Mouse (Mus musculus) neural tube, embryonic 14.5 days (tissue): ENCODE results near the gene Bckdhb. TPM values are rescaled to one million over a fixed set of nuclear protein-coding genes. Genes with fewer than 3 reads are reported as not detected.

Source experiments
- ATAC-seq: fragments of 200-750 bp; cut with Nextera tagmentation; 2 replicates; pipeline ENCODE4 v1.8.0; 2017; ENCODE audit warnings: low read depth, mild to moderate bottlenecking, moderate TSS enrichment, moderate library complexity
- H3K27ac ChIP-seq: fragments of 300-500 bp; sonication (generic); 2 replicates; pipeline ENCODE4 v1.5.1; 2014; ENCODE audit warnings: low read depth, mild to moderate bottlenecking, control low read depth, low read length, moderate library complexity, mixed read lengths
- H3K27me3 ChIP-seq: fragments of 300-500 bp; sonication (generic); 2 replicates; pipeline ENCODE4 v1.6.1; 2014; ENCODE audit warnings: low read length; ENCODE audit not compliant: control insufficient read depth, insufficient read depth
- H3K36me3 ChIP-seq: fragments of 300-500 bp; sonication (generic); 2 replicates; pipeline ENCODE4 v1.6.1; 2014; ENCODE audit warnings: low read length, mixed read lengths; ENCODE audit not compliant: control insufficient read depth, insufficient read depth
- H3K4me1 ChIP-seq: fragments of 300-500 bp; sonication (generic); 2 replicates; pipeline ENCODE4 v1.6.1; 2014; ENCODE audit warnings: low read length; ENCODE audit not compliant: control insufficient read depth, insufficient read depth
- H3K4me2 ChIP-seq: fragments of 300-500 bp; sonication (generic); 2 replicates; pipeline ENCODE4 v1.6.1; 2014; ENCODE audit warnings: mild to moderate bottlenecking, low read depth, low read length, control low read depth
- H3K4me3 ChIP-seq: fragments of 300-500 bp; sonication (generic); 2 replicates; pipeline ENCODE4 v1.5.1; 2014; ENCODE audit warnings: low read depth, low read length, control low read depth, mixed read lengths
- H3K9ac ChIP-seq: fragments of 300-500 bp; sonication (generic); replicated peaks from 2 replicates; pipeline ENCODE4 v1.6.1; 2014; ENCODE audit warnings: low read depth, mild to moderate bottlenecking, control low read depth, low read length, mixed read lengths
- H3K9me3 ChIP-seq: fragments of 300-500 bp; sonication (generic); 2 replicates; pipeline ENCODE4 v1.6.1; 2016; ENCODE audit warnings: low read length; ENCODE audit not compliant: control insufficient read depth
- WGBS: fragments of 180-500 bp; shearing (Covaris S2); extraction: QIAGEN DNeasy Blood & Tissue Kit; methylation state at CpG from one replicate; pipeline ENCODE4 v1.1.7; 2014; 5-methylcytosine and 5-hydroxymethylcytosine counted together
- polyA plus RNA-seq: library from polyadenylated mRNA; unstranded; fragments of >200 nt; fragmentation: Nextera tagmentation; extraction: Ambion mirVana; gene quantifications from 2 replicates; pipeline ENCODE4 v1.2.1, GENCODE M21; 2014

Bckdhb gene
- polyA plus RNA-seq, 1 experiment from 2014 or later, result 36.1 TPM

GRCm38 (mm10) chr9:84096484-84097015 is 171.6 kb downstream of the Bckdhb start:
- no peaks in the 10 kb centered on the region for H3K9me3 ChIP-seq
- H3K4me3 ChIP-seq, result no peak overlapping the region
- H3K36me3 ChIP-seq, result no peaks in the 10 kb centered on the region
- no peaks in the 10 kb centered on the region for H3K4me1 ChIP-seq
- H3K27me3 ChIP-seq, result no peaks in the 10 kb centered on the region
- no peak overlapping the region for H3K27ac ChIP-seq
- H3K4me2 ChIP-seq, result no peak overlapping the region
- 96% methylated on average over 13 of the region's 13 CpGs for WGBS
- ATAC-seq, result no peak
- H3K9ac ChIP-seq, result no peak overlapping the region

- no peak overlapping the region for H3K4me2 ChIP-seq
- WGBS, result 96% methylated on average over 7 of the region's 7 CpGs
Observed at GRCm38 (mm10) chr9:84103344-84103743, 178.4 kb downstream of the Bckdhb start.

GRCm38 (mm10) chr9:84106438-84106837 is 181.5 kb downstream of the Bckdhb start:
- Histone ChIP-seq H3K4me3 (no peak overlapping the region), H3K27ac (no peak overlapping the region), H3K4me1 (peaks cover 12% of the 10 kb centered on the region; the same call in 1 of the 2 replicates), H3K9ac (no peak overlapping the region), H3K4me2 (no peak overlapping the region), H3K27me3 (no peaks in the 10 kb centered on the region), H3K36me3 (no peaks in the 10 kb centered on the region), H3K9me3 (no peaks in the 10 kb centered on the region)
- no peak for ATAC-seq
- WGBS, result 94% methylated on average over 2 of the region's 2 CpGs

More at GRCm38 (mm10) chr9:84103344-84103743, 178.4 kb downstream of the Bckdhb start:
- no peaks in the 10 kb centered on the region for H3K27me3 ChIP-seq
- no peaks in the 10 kb centered on the region for H3K36me3 ChIP-seq
- H3K4me1 ChIP-seq, result peaks cover 4% of the 10 kb centered on the region; the same call in 1 of the 2 replicates
- no peak overlapping the region for H3K27ac ChIP-seq
- H3K9ac ChIP-seq, result no peak overlapping the region
- no peak overlapping the region for H3K4me3 ChIP-seq
- no peaks in the 10 kb centered on the region for H3K9me3 ChIP-seq
- no peak for ATAC-seq

GRCm38 (mm10) chr9:84107045-84107813 is 182.3 kb downstream of the Bckdhb start:
- no peak overlapping the region for H3K4me2 ChIP-seq
- H3K4me1 ChIP-seq, result peaks cover 12% of the 10 kb centered on the region; the same call in 1 of the 2 replicates
- H3K9ac ChIP-seq, result no peak overlapping the region
- H3K4me3 ChIP-seq, result no peak overlapping the region
- H3K27ac ChIP-seq, result no peak overlapping the region
- no peaks in the 10 kb centered on the region for H3K27me3 ChIP-seq
- peak; percentile 26; the same call in 1 of the 2 replicates for ATAC-seq
- H3K9me3 ChIP-seq, result no peaks in the 10 kb centered on the region
- WGBS, result 41% methylated on average over 20 of the region's 20 CpGs
- H3K36me3 ChIP-seq, result no peaks in the 10 kb centered on the region

- Histone ChIP-seq H3K4me2 (no peak overlapping the region), H3K36me3 (no peaks in the 10 kb centered on the region), H3K27ac (no peak overlapping the region), H3K9me3 (no peaks in the 10 kb centered on the region), H3K9ac (no peak overlapping the region), H3K27me3 (no peaks in the 10 kb centered on the region), H3K4me1 (peaks cover 12% of the 10 kb centered on the region; the same call in 1 of the 2 replicates), H3K4me3 (no peak overlapping the region)
- 92% methylated on average over 7 of the region's 7 CpGs for WGBS
- ATAC-seq, result no peak
Observed at GRCm38 (mm10) chr9:84108534-84108933, 183.6 kb downstream of the Bckdhb start.

- H3K4me2 ChIP-seq, result no peak overlapping the region
- no peak overlapping the region for H3K27ac ChIP-seq
- H3K9ac ChIP-seq, result no peak overlapping the region
Observed at GRCm38 (mm10) chr9:84109777-84110478, 185.0 kb downstream of the Bckdhb start.

GRCm38 (mm10) chr9:84110616-84111015 is 185.7 kb downstream of the Bckdhb start:
- Histone ChIP-seq H3K4me2 (peak overlapping the region; percentile 19; the same call in 1 of the 2 replicates), H3K27me3 (no peaks in the 10 kb centered on the region), H3K9me3 (no peaks in the 10 kb centered on the region), H3K27ac (no peak overlapping the region), H3K9ac (no peak overlapping the region), H3K4me1 (peaks cover 12% of the 10 kb centered on the region; the same call in 1 of the 2 replicates), H3K4me3 (no peak overlapping the region), H3K36me3 (no peaks in the 10 kb centered on the region)
- ATAC-seq, result peak; percentile 68
- WGBS, result 13% methylated on average over 11 of the region's 11 CpGs

More at GRCm38 (mm10) chr9:84109777-84110478, 185.0 kb downstream of the Bckdhb start:
- Histone ChIP-seq H3K9me3 (no peaks in the 10 kb centered on the region), H3K4me1 (peaks cover 12% of the 10 kb centered on the region; the same call in 1 of the 2 replicates), H3K4me3 (no peak overlapping the region), H3K27me3 (no peaks in the 10 kb centered on the region), H3K36me3 (no peaks in the 10 kb centered on the region)
- WGBS, result 31% methylated on average over 6 of the region's 6 CpGs
- ATAC-seq, result peak; percentile 55; the same call in 1 of the 2 replicates

- H3K36me3 ChIP-seq, result no peaks in the 10 kb centered on the region
- no peak overlapping the region for H3K4me3 ChIP-seq
- H3K9me3 ChIP-seq, result no peaks in the 10 kb centered on the region
- ATAC-seq, result no peak
- H3K27me3 ChIP-seq, result no peaks in the 10 kb centered on the region
- H3K4me1 ChIP-seq, result peaks cover 11% of the 10 kb centered on the region; the same call in 1 of the 2 replicates
- no peak overlapping the region for H3K9ac ChIP-seq
- no peak overlapping the region for H3K4me2 ChIP-seq
- WGBS, result 75% methylated on average over 1 of the region's 1 CpGs
- H3K27ac ChIP-seq, result no peak overlapping the region
Observed at GRCm38 (mm10) chr9:84112319-84112718, 187.4 kb downstream of the Bckdhb start.
